Mouse (Mus musculus): Measurements from ENCODE around the gene Ssc5d. TPM values are rescaled to one million over a fixed set of nuclear protein-coding genes. Genes with fewer than 3 reads are reported as not detected.
A peak's percentile ranks its signal among the peaks of the same experiment; 100 is the strongest.

Gene Ssc5d
- polyA plus RNA-seq, 1 experiment from 2014 or later: 1.4 TPM

DNA sequence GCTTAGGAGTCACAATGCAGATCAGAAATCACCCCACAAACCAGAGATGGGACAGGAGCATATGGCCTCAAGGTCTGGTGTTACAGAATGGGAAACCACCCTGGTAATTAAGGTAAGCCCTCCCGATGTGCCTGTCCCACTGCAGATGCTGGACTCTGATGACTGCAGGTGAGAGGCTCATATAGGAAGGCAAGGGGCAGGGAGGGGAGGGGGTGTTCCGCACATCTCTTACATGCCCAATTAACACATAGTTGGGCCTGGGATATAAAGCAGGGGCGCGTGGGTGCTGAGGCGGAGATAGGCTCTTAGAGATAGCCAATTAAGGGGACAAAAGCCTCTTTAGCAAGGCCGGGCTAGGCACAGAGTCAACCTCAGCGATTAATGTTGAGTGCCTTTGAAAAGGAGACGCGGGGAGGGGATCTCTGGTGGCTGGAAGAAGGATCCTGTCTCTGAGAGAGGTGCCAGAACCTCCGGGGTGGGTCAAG is 19.1 kb upstream of the Ssc5d start, which contains the start of gene Gm36210:
Gene Gm36210, minus strand, starts transcription at position 51 of the 485 bp plus-strand sequence.
- Histone ChIP-seq H3K4me2 (replicated peaks; ENCODE audit: low read depth, low read length) (no peak within 1 kb of the TSS), H3K4me1 (ENCODE audit: insufficient read depth, low read depth, low read length) (no peaks in the 10 kb centered on the region), H3K27ac (ENCODE audit: low read length) (no peak within 1 kb of the TSS), H3K27me3 (replicated peaks; ENCODE audit: insufficient read depth, low read length) (no peaks in the 10 kb centered on the region), H3K9ac (replicated peaks; ENCODE audit: low read depth) (no peak within 1 kb of the TSS), H3K9me3 (ENCODE audit: low read length) (no peaks in the 10 kb centered on the region), H3K4me3 (ENCODE audit: low read depth, low read length) (no peak within 1 kb of the TSS), H3K36me3 (ENCODE audit: insufficient read depth, low read length) (no peaks in the 10 kb centered on the region)
- no peak for ATAC-seq
- no peak for TF ChIP-seq EP300 (IDR thresholded peaks at IDR 0.05)
- TF ChIP-seq CTCF (IDR thresholded peaks at IDR 0.05): no peak
- 58% methylated on average over 10 of the region's 10 CpGs for WGBS
- DNase-seq (ENCODE audit: low spot score): no peak

DNA sequence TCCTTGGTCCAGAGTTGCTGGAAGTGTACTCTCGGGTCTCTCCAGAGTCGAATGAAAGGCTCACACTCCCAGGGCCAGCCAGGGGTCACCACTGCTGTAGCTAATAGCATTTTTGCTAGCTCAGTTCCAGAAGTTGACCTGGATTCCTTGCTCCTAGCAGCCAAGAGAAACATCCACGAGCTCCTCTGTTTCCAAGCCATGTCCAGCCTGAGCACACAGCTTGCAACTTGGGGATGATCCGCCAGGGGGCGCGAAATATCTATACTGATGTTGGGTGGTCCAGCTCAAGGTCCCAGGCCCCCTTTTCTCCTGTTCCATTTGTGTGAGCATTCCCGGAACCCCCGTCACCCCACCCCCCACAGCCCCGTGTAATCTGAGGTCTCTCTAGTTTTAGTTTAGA is 14.0 kb upstream of the Ssc5d start:
- DNase-seq (ENCODE audit: low spot score): peak; percentile 35
- Histone ChIP-seq H3K4me1 (ENCODE audit: insufficient read depth, low read depth, low read length) (peaks cover 4% of the 10 kb centered on the region; the same call in 1 of the 2 replicates), H3K4me3 (ENCODE audit: low read depth, low read length) (no peak overlapping the region), H3K36me3 (ENCODE audit: insufficient read depth, low read length) (no peaks in the 10 kb centered on the region), H3K9me3 (ENCODE audit: low read length) (no peaks in the 10 kb centered on the region), H3K9ac (replicated peaks; ENCODE audit: low read depth) (no peak overlapping the region), H3K27me3 (replicated peaks; ENCODE audit: insufficient read depth, low read length) (no peaks in the 10 kb centered on the region), H3K27ac (ENCODE audit: low read length) (no peak overlapping the region), H3K4me2 (replicated peaks; ENCODE audit: low read depth, low read length) (no peak overlapping the region)
- no peak for ATAC-seq
- no peak for TF ChIP-seq EP300 (IDR thresholded peaks at IDR 0.05)
- TF ChIP-seq CTCF (IDR thresholded peaks at IDR 0.05): peak; percentile 72
- 23% methylated on average over 9 of the region's 9 CpGs for WGBS

DNA sequence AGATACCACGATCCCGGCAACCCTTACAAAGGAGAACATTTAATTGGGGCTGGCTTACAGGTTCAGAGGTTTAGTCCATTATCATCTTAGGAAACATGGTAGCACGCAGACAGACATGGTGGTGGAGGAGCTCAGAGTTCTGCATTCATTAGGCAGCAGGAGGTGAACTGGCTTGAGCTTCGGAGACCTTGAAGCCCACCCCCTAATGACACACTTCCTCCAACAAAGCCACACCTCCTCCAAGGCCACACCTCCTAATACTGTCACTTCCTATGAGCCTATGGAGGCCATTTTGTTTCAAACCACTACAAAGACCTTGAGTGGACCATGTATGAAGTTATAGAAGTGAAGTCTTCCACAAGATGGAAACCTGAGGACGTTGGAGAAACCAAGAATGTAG is 13.3 kb upstream of the Ssc5d start:
- H3K4me2 ChIP-seq (replicated peaks; ENCODE audit: low read depth, low read length): no peak overlapping the region
- H3K9me3 ChIP-seq (ENCODE audit: low read length): no peaks in the 10 kb centered on the region
- WGBS: 65% methylated on average over 5 of the region's 5 CpGs
- DNase-seq (ENCODE audit: low spot score) (no peak), ATAC-seq (no peak)
- no peak overlapping the region for H3K9ac ChIP-seq (replicated peaks; ENCODE audit: low read depth)
- no peak overlapping the region for H3K27ac ChIP-seq (ENCODE audit: low read length)
- H3K36me3 ChIP-seq (ENCODE audit: insufficient read depth, low read length): no peaks in the 10 kb centered on the region
- TF ChIP-seq CTCF (IDR thresholded peaks at IDR 0.05): no peak
- TF ChIP-seq EP300 (IDR thresholded peaks at IDR 0.05): no peak
- peaks cover 4% of the 10 kb centered on the region; the same call in 1 of the 2 replicates for H3K4me1 ChIP-seq (ENCODE audit: insufficient read depth, low read depth, low read length)
- no peak overlapping the region for H3K4me3 ChIP-seq (ENCODE audit: low read depth, low read length)
- H3K27me3 ChIP-seq (replicated peaks; ENCODE audit: insufficient read depth, low read length): no peaks in the 10 kb centered on the region

DNA sequence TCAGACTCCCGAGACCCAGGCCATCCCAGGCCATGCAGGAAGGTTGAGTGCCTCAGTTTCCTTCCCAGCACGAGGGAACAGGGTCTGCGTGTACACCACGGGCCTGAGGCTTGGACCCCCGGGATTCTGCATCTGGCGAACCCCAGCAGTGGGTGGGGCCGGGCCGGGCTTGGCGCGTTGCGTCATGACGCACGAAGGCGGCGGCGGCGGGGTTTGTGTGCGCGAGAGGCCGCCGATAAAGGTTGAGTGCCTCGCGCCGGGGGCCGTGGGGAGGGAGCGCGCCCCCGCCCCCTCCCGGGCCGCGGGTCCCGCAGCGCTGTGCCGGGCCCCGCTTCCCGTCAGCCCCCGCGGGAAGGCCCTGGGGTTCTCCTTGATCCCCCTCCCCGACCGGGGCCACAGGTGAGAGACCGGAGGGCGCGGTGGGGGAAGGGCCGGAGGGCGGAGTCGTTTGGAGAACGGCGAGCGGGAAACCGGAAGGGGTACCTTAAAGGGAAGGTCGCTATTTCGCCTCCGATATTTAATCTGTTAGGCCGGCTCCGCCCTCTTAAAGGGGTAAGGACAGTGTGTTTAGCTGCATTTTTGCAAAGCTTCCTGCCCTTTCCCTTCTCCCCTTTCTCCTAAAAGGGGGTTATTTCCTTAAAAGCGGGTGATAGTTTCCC is 10.4 kb upstream of the Ssc5d start, which contains the start of gene Zfp628:
Gene Zfp628, plus strand, starts transcription at position 211 of the 659 bp plus-strand sequence.
- WGBS: under 1% methylated on average over 42 of the region's 56 CpGs
- Histone ChIP-seq H3K4me3 (ENCODE audit: low read depth, low read length) (peak within 1 kb of the TSS; percentile 73), H3K9me3 (ENCODE audit: low read length) (no peaks in the 10 kb centered on the region), H3K9ac (replicated peaks; ENCODE audit: low read depth) (peak within 1 kb of the TSS; percentile 80), H3K36me3 (ENCODE audit: insufficient read depth, low read length) (peaks cover 18% of the 10 kb centered on the region), H3K27ac (ENCODE audit: low read length) (peak within 1 kb of the TSS; percentile 96), H3K4me1 (ENCODE audit: insufficient read depth, low read depth, low read length) (peaks cover 4% of the 10 kb centered on the region; the same call in 1 of the 2 replicates), H3K4me2 (replicated peaks; ENCODE audit: low read depth, low read length) (peak within 1 kb of the TSS; percentile 70), H3K27me3 (replicated peaks; ENCODE audit: insufficient read depth, low read length) (no peaks in the 10 kb centered on the region)
- TF ChIP-seq EP300 (IDR thresholded peaks at IDR 0.05): peak; percentile 38; the same call in 1 of the 2 replicates
- 0 out of 2 replicates have a peak, but pooled peaks have one; percentile 0 for TF ChIP-seq CTCF (IDR thresholded peaks at IDR 0.05)
- ATAC-seq: peak; percentile 92
- peak; percentile 96 for DNase-seq (ENCODE audit: low spot score)

DNA sequence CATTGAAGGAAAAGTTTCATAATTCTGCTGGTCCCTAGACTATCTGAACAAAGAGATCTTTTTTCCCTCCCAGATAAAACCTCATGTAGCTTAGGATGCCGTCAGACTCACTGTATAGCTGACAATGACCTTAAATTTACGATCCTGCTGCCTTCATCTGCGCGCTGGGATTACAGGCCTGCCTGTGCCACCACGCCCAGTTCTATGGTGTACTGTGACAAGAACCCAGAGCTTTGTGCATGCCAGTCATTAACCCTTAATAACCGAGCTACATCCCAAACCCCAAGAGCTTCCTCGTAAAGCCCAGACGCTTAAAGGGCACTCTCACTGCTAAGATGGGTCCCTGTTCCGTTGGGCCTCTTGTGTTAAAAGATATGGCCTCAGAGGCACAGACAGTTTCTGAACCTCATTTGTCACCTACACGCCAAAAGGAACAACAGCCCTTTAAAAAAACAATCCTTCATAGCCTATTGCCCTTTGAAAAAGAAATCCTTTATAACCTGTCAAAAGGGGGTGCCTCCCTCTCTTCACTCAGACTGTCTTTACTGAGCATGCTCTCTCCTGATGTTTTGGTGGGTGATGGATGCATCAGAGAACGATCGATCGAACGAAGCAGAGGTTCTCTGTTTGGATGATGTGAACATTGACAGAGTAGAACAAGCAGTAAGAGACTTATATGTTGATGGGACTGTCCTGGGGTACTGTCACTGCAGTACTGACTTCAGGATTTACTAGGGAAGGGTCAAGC is 9.7 kb upstream of the Ssc5d start:
- WGBS: 13% methylated on average over 14 of the region's 14 CpGs
- Histone ChIP-seq H3K4me3 (ENCODE audit: low read depth, low read length) (peak overlapping the region; percentile 73), H3K9me3 (ENCODE audit: low read length) (no peaks in the 10 kb centered on the region), H3K27ac (ENCODE audit: low read length) (peak overlapping the region; percentile 96), H3K36me3 (ENCODE audit: insufficient read depth, low read length) (peaks cover 24% of the 10 kb centered on the region), H3K4me1 (ENCODE audit: insufficient read depth, low read depth, low read length) (peaks cover 4% of the 10 kb centered on the region; the same call in 1 of the 2 replicates), H3K27me3 (replicated peaks; ENCODE audit: insufficient read depth, low read length) (no peaks in the 10 kb centered on the region), H3K9ac (replicated peaks; ENCODE audit: low read depth) (peak overlapping the region; percentile 80), H3K4me2 (replicated peaks; ENCODE audit: low read depth, low read length) (peak overlapping the region; percentile 70)
- no peak for DNase-seq (ENCODE audit: low spot score)
- TF ChIP-seq EP300 (IDR thresholded peaks at IDR 0.05) (peak; percentile 5; the same call in 1 of the 2 replicates), CTCF (IDR thresholded peaks at IDR 0.05) (no peak)
- peak; percentile 51 for ATAC-seq

DNA sequence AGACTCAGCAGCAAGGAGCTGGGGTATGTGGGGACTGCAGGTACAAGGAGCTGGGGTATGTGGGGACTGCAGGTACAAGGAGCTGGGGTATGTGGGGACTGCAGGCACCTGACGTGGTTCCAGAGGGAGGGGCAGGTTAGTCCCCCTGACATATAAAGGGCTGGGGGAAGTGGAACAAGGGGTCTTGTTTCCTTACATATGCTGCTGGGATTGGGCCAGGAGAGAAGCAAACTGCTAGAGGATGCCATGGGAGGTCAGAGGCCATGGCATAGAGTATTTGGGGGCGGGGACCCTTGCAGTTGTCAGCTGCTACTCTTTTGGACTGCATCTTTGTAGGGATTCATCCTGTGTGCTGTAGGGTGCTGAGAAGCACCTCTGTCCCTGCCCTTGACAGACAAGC is 8.1 kb upstream of the Ssc5d start:
- Histone ChIP-seq H3K9ac (replicated peaks; ENCODE audit: low read depth) (no peak overlapping the region), H3K4me1 (ENCODE audit: insufficient read depth, low read depth, low read length) (peaks cover 5% of the 10 kb centered on the region; the same call in 1 of the 2 replicates), H3K27me3 (replicated peaks; ENCODE audit: insufficient read depth, low read length) (no peaks in the 10 kb centered on the region), H3K36me3 (ENCODE audit: insufficient read depth, low read length) (peaks cover 24% of the 10 kb centered on the region), H3K4me2 (replicated peaks; ENCODE audit: low read depth, low read length) (no peak overlapping the region), H3K9me3 (ENCODE audit: low read length) (no peaks in the 10 kb centered on the region), H3K4me3 (ENCODE audit: low read depth, low read length) (no peak overlapping the region), H3K27ac (ENCODE audit: low read length) (no peak overlapping the region)
- ATAC-seq (no peak), DNase-seq (ENCODE audit: low spot score) (no peak)
- TF ChIP-seq CTCF (IDR thresholded peaks at IDR 0.05): no peak
- no peak for TF ChIP-seq EP300 (IDR thresholded peaks at IDR 0.05)
- 87% methylated on average over 2 of the region's 2 CpGs for WGBS

Data from lung, postnatal 0 days (tissue).